Mouse (Mus musculus) adrenal gland, postnatal 4 days (tissue): ENCODE measurements around the gene Ms4a4d. TPM values are rescaled to one million over a fixed set of nuclear protein-coding genes. Genes with fewer than 3 reads are reported as not detected.
"Not testable (repeated sequence)": the region's sequence is repeated elsewhere in the genome, so short reads cannot be mapped to it uniquely, and the experiment has no call there.

Source experiments
- DNase-seq, 2 experiments: peaks; one replicate each; pipeline ENCODE4 v3.0.0; 2021 to 2022; ENCODE audit warnings: low spot score in 2 of 2, mixed read lengths in 2 of 2
- total RNA-seq, 2 experiments: library from RNA; stranded (reverse); gene quantifications; 2 replicates each; pipeline ENCODE4 v1.2.3; 2021

Gene Ms4a4d
- total RNA-seq, 2 experiments from 2014 or later, result 0.39 to 0.68 TPM

- not testable (repeated sequence) for DNase-seq
Measured at GRCm38 (mm10) chr19:11559560-11559959, 23.0 kb downstream of the Ms4a4d start.

GRCm38 (mm10) chr19:11574965-11575364 is 38.4 kb downstream of the Ms4a4d start:
- no peak for DNase-seq

GRCm38 (mm10) chr19:11589205-11589604 is 52.6 kb downstream of the Ms4a4d start:
- DNase-seq, result no peak

DNA sequence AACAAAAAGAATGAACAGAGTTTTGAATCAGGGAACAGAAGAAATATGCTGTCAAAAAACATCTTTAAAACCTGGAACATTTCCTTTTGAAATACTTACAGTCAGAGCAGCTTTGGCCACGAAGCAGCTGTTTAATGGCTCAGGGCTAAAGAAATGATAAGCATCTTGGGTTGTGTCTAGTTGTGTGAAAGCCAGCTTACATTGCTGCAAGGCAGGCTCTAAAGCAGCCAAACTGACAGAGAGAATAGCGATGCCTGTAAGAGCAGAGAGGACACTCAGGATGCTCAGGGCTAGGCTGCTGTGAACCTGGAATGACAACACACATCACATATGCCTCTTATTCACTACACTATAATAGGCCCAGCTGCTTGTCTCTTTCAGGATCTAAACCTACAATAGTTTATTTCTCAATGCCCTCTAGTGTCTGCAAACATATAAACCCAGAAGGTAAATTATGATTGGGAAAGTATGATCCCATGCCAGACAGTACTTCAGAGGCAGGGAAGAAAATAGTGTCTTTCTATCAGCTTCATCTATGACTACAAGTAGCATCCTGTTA is 53.4 kb downstream of the Ms4a4d start:
- no peak for DNase-seq

DNA sequence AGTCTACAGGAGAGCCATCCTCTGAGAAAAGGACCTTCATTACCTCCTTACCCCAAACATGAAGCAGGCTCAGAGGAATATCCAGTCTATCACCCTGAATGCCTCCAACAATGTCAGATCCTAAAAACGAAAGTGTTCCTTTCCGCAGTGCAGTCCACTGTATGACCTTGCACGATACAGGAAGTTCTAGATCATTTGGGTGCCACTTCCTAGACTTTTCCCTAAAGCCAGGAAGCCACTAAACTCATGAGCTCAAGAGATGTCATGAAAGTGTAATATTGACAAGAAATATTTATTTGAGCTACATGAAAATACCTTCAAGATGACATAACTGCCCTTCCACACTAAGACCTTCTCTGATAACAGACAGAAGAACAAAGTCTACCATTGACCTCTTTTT is 64.7 kb downstream of the Ms4a4d start:
- DNase-seq, result no peak

- no peak for DNase-seq
Measured at GRCm38 (mm10) chr19:11602026-11602425, 65.4 kb downstream of the Ms4a4d start.

GRCm38 (mm10) chr19:11604603-11605002 is 68.0 kb downstream of the Ms4a4d start, which contains the start of gene Ms4a6d:
Ms4a6d (minus strand) TSS chr19:11604849.
- DNase-seq, result no peak

Other genes with a start within 250 kb of the Ms4a4d start
- gene Ms4a14, start 222.3 kb upstream of the Ms4a4d start, total RNA-seq, result under 1 TPM; 0.08 to 0.11 TPM
- 1 to 10 TPM; 2.3 to 3.1 TPM for gene Ms4a7, start 200.7 kb upstream of the Ms4a4d start, total RNA-seq
- 1 to 10 TPM; 5.4 to 6.5 TPM for gene Ms4a4a, start 161.3 kb upstream of the Ms4a4d start, total RNA-seq
- gene Ms4a4c, start 132.0 kb upstream of the Ms4a4d start, total RNA-seq, result not detected
- gene Ms4a4b, start 93.2 kb upstream of the Ms4a4d start, total RNA-seq, result 1 to 10 TPM in 1 of 2 experiments, under 1 TPM in 1; 0.71 to 1.6 TPM
- gene Ms4a6c, start 67.4 kb upstream of the Ms4a4d start, total RNA-seq, result 10 to 100 TPM; 10.2 to 10.3 TPM
- not detected for gene Gm8369, start 50.9 kb upstream of the Ms4a4d start, total RNA-seq
- 1 to 10 TPM; 4.4 to 5.5 TPM for gene Ms4a6b, start 20.3 kb upstream of the Ms4a4d start, total RNA-seq
- gene Ms4a6d, start 68.0 kb downstream of the Ms4a4d start, total RNA-seq, result 1 to 10 TPM; 3.7 to 4.4 TPM
- under 1 TPM; 0.20 to 0.98 TPM for gene Ms4a2, start 86.9 kb downstream of the Ms4a4d start, total RNA-seq
- gene Ms4a3, start 104.0 kb downstream of the Ms4a4d start, total RNA-seq, result 1 to 10 TPM in 1 of 2 experiments, under 1 TPM in 1; 0.53 to 1.2 TPM
- not detected for gene Oosp2, start 123.8 kb downstream of the Ms4a4d start, total RNA-seq
- gene Oosp1, start 154.3 kb downstream of the Ms4a4d start, total RNA-seq, result under 1 TPM in 1 of 2 experiments, not detected in 1; 0.96 TPM
- not detected for gene Oosp3, start 160.3 kb downstream of the Ms4a4d start, total RNA-seq
- not detected for gene Gif, start 210.8 kb downstream of the Ms4a4d start, total RNA-seq
- gene Mrpl16, start 233.6 kb downstream of the Ms4a4d start, total RNA-seq, result 10 to 100 TPM; 48.8 to 53.8 TPM